Mouse (Mus musculus): ENCODE data around the gene Ctsf. TPM values are rescaled to one million over a fixed set of nuclear protein-coding genes. Genes with fewer than 3 reads are reported as not detected.

The Ctsf gene
- total and polyA plus RNA-seq, 3 experiments: not detected

DNA sequence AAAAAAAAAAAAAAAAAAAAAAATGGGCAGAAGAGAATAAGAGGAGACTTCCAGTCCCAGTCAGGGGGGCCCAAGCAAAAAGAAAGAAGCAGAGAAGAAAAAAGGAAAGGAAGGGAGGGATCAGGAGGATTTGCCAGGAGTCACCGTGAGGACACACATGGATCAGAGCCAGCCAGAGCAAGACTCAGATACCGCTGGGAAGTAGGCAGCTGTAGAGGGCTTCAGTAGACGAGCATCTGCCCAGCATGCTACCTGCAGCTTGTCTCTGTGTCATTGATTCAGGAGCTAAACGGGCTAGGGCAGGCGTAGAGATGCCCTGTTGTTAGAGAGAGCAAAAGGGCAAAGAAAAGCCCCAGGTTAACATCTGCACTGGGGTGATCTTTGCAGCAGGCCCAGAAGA, 4.6 kb upstream of the Ctsf start:
- DNase-seq (ENCODE audit: extremely low read depth): no peak
- Histone ChIP-seq H3K4me3 (replicated peaks in 1 of 3; ENCODE audit: low read depth in 2 of 3, low read length in 2 of 3, poor library complexity in 1 of 3) (no peak overlapping the region), H3K27me3 (replicated peaks) (peaks cover 38% of the 10 kb centered on the region), H3K79me2 (replicated peaks; ENCODE audit: control insufficient read depth, extremely low read depth, insufficient read depth, poor library complexity, severe bottlenecking) (no peaks in the 10 kb centered on the region), H3K27ac (ENCODE audit: insufficient read depth, low read depth) (no peak overlapping the region), H3K9ac (ENCODE audit: insufficient read depth, low read depth) (no peak overlapping the region), H3K4me2 (ENCODE audit: insufficient read depth, low read depth, poor library complexity, severe bottlenecking) (no peak overlapping the region), H3K4me1 (ENCODE audit: control insufficient read depth in 1 of 2, insufficient read depth in 2 of 2) (no peaks in the 10 kb centered on the region), H3K36me3 (replicated peaks in 1 of 2; ENCODE audit: control insufficient read depth in 1 of 2, insufficient read depth in 1 of 2, low read length in 1 of 2) (no peaks in the 10 kb centered on the region), H3K9me3 (replicated peaks; ENCODE audit: low read length) (no peaks in the 10 kb centered on the region)
- TF ChIP-seq ZC3H11A (IDR thresholded peaks at IDR 0.05; ENCODE audit: low read depth, low read length) (no peak), ELF1 (IDR thresholded peaks at IDR 0.05; ENCODE audit: low read depth, low read length) (no peak), JUND (conservative IDR thresholded peaks at IDR 0.05; ENCODE audit: low read depth, low read length) (no peak), TCF12 (IDR thresholded peaks at IDR 0.05; ENCODE audit: low read depth, low read length) (no peak), CHD1 (IDR thresholded peaks at IDR 0.05; ENCODE audit: low read depth, low read length) (no peak), CTCF (conservative IDR thresholded peaks at IDR 0.05 in 1 of 2, IDR thresholded peaks at IDR 0.05 in 1 of 2; ENCODE audit: low read depth in 2 of 2, low read length in 2 of 2) (no peak), TBP (conservative IDR thresholded peaks at IDR 0.05; ENCODE audit: low read depth, low read length) (no peak), POLR2AphosphoS2 (IDR thresholded peaks at IDR 0.05; ENCODE audit: low read depth, low read length) (no peak), GABPA (IDR thresholded peaks at IDR 0.05; ENCODE audit: insufficient replicate concordance, low read depth, low read length) (no peak), MAFK (IDR thresholded peaks at IDR 0.05; ENCODE audit: insufficient replicate concordance, low read length) (no peak), ETS1 (conservative IDR thresholded peaks at IDR 0.05; ENCODE audit: low read depth, low read length) (no peak)
- in situ Hi-C loops (cut with MboI; ENCODE audit: low pct_ligation_motif_present, low pct_unique_long_range_greater_than_20kb, low sequenced_read_pairs) (loop anchor here (25.0 kb wide), 2 partner anchors 213 to 363 kb away; partner anchors contain the start of genes 2010003K11Rik, Rce1 and Syt12), dilution Hi-C loops (cut with MboI; ENCODE audit: extremely low pct_ligation_motif_present, extremely low pct_unique_long_range_greater_than_20kb, low sequenced_read_pairs) (no loop called here)

DNA sequence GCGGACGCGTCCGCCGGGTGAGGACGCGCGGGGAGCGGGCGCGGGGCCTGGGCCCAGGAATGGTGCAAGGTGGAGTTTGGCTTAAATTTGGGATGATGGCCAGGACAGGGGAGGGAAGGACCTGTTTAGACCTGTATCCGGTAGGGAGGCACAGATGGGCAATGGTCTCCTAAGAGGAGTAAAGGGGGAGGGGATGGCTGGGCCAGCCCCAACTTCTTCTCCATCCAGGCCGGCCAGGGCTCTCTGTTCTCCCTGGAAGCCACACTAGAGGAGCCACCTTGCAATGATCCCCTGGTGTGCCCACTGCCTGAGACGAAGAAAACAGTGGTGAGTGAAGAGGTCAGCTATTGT, 515 bp downstream of the Ctsf start:
- no peak overlapping the region for H3K9ac ChIP-seq (ENCODE audit: insufficient read depth, low read depth)
- H3K27ac ChIP-seq (ENCODE audit: insufficient read depth, low read depth): no peak overlapping the region
- TF ChIP-seq HCFC1 (IDR thresholded peaks at IDR 0.05; ENCODE audit: low read depth, low read length): no peak
- no peak for TF ChIP-seq MEF2A (IDR thresholded peaks at IDR 0.05; ENCODE audit: borderline replicate concordance, low read depth, low read length)
- TF ChIP-seq POLR2AphosphoS2 (IDR thresholded peaks at IDR 0.05; ENCODE audit: low read depth, low read length): no peak
- no peak for TF ChIP-seq USF2 (conservative IDR thresholded peaks at IDR 0.05; ENCODE audit: low read depth, low read length)
- TF ChIP-seq ZNF384 (IDR thresholded peaks at IDR 0.05; ENCODE audit: low read depth, low read length): no peak
- no peak for TF ChIP-seq CTCF (conservative IDR thresholded peaks at IDR 0.05 in 1 of 2, IDR thresholded peaks at IDR 0.05 in 1 of 2; ENCODE audit: low read depth in 2 of 2, low read length in 2 of 2)
- no peak for TF ChIP-seq USF1 (IDR thresholded peaks at IDR 0.05; ENCODE audit: low read depth, low read length)
- TF ChIP-seq TBP (conservative IDR thresholded peaks at IDR 0.05; ENCODE audit: low read depth, low read length): no peak
- TF ChIP-seq MAFK (IDR thresholded peaks at IDR 0.05; ENCODE audit: insufficient replicate concordance, low read length): no peak
- TF ChIP-seq ETS1 (conservative IDR thresholded peaks at IDR 0.05; ENCODE audit: low read depth, low read length): no peak
- TF ChIP-seq KAT2A (IDR thresholded peaks at IDR 0.05; ENCODE audit: insufficient replicate concordance, low read length): no peak
- TF ChIP-seq TCF12 (IDR thresholded peaks at IDR 0.05; ENCODE audit: low read depth, low read length): no peak
- TF ChIP-seq MAZ (IDR thresholded peaks at IDR 0.05; ENCODE audit: low read depth, low read length): no peak
- TF ChIP-seq GABPA (IDR thresholded peaks at IDR 0.05; ENCODE audit: insufficient replicate concordance, low read depth, low read length): no peak
- TF ChIP-seq PAX5 (IDR thresholded peaks at IDR 0.05; ENCODE audit: low read length): no peak
- TF ChIP-seq CHD2 (IDR thresholded peaks at IDR 0.05; ENCODE audit: low read length): no peak
- no peak for TF ChIP-seq MYC (IDR thresholded peaks at IDR 0.05; ENCODE audit: low read depth, low read length)
- H3K27me3 ChIP-seq (replicated peaks): peaks cover 57% of the 10 kb centered on the region
- no peak for DNase-seq (ENCODE audit: extremely low read depth)
- in situ Hi-C loops (cut with MboI; ENCODE audit: low pct_ligation_motif_present, low pct_unique_long_range_greater_than_20kb, low sequenced_read_pairs): loop anchor here (25.0 kb wide), 2 partner anchors 218 to 368 kb away; partner anchors contain the start of genes 2010003K11Rik, Rce1 and Syt12
- H3K79me2 ChIP-seq (replicated peaks; ENCODE audit: control insufficient read depth, extremely low read depth, insufficient read depth, poor library complexity, severe bottlenecking): no peaks in the 10 kb centered on the region
- no peak overlapping the region for H3K4me2 ChIP-seq (ENCODE audit: insufficient read depth, low read depth, poor library complexity, severe bottlenecking)
- dilution Hi-C loops (cut with MboI; ENCODE audit: extremely low pct_ligation_motif_present, extremely low pct_unique_long_range_greater_than_20kb, low sequenced_read_pairs): no loop called here
- no peaks in the 10 kb centered on the region for H3K4me1 ChIP-seq (ENCODE audit: control insufficient read depth in 1 of 2, insufficient read depth in 2 of 2)
- no peaks in the 10 kb centered on the region for H3K36me3 ChIP-seq (replicated peaks in 1 of 2; ENCODE audit: control insufficient read depth in 1 of 2, insufficient read depth in 1 of 2, low read length in 1 of 2)
- no peak overlapping the region for H3K4me3 ChIP-seq (replicated peaks in 1 of 3; ENCODE audit: low read depth in 2 of 3, low read length in 2 of 3, poor library complexity in 1 of 3)
- H3K9me3 ChIP-seq (replicated peaks; ENCODE audit: low read length): no peaks in the 10 kb centered on the region

Measured in CH12.LX (cell line).